Mouse (Mus musculus) forebrain, embryonic 16.5 days (tissue): ENCODE data around the gene Lrrc4. TPM values are rescaled to one million over a fixed set of nuclear protein-coding genes. Genes with fewer than 3 reads are reported as not detected.

Experiments used
- ATAC-seq: fragments of 200-750 bp; cut with Nextera tagmentation; 2 replicates; pipeline ENCODE4 v1.8.0; 2017; ENCODE audit warnings: mild to moderate bottlenecking, moderate library complexity
- H3K27ac ChIP-seq: fragments of 300-500 bp; sonication (generic); 2 replicates; pipeline ENCODE4 v1.5.1; 2014; ENCODE audit warnings: low read length, control low read depth
- H3K27me3 ChIP-seq: fragments of 300-500 bp; sonication (generic); replicated peaks from 2 replicates; pipeline ENCODE4 v1.6.1; 2014; ENCODE audit warnings: low read length; ENCODE audit not compliant: control insufficient read depth, insufficient read depth
- H3K36me3 ChIP-seq: fragments of 300-500 bp; sonication (generic); 2 replicates; pipeline ENCODE4 v1.6.1; 2014; ENCODE audit not compliant: control insufficient read depth, insufficient read depth
- H3K4me1 ChIP-seq: fragments of 300-500 bp; sonication (generic); replicated peaks from 2 replicates; pipeline ENCODE4 v1.6.1; 2014; ENCODE audit warnings: low read length; ENCODE audit not compliant: control insufficient read depth, insufficient read depth
- H3K4me2 ChIP-seq: fragments of 300-500 bp; sonication (generic); 2 replicates; pipeline ENCODE4 v1.6.1; 2014; ENCODE audit warnings: mild to moderate bottlenecking, low read length, control low read depth
- H3K4me3 ChIP-seq: fragments of 300-500 bp; sonication (generic); replicated peaks from 2 replicates; pipeline ENCODE4 v1.5.1; 2014; ENCODE audit warnings: mild to moderate bottlenecking, low read length, control low read depth
- H3K9ac ChIP-seq: fragments of 300-500 bp; sonication (generic); replicated peaks from 2 replicates; pipeline ENCODE4 v1.6.1; 2014; ENCODE audit warnings: low read depth, low read length, control low read depth
- H3K9me3 ChIP-seq: fragments of 300-500 bp; sonication (generic); 2 replicates; pipeline ENCODE4 v1.6.1; 2016; ENCODE audit warnings: low read length; ENCODE audit not compliant: control insufficient read depth
- WGBS: fragments of 180-500 bp; shearing (Covaris S2); extraction: QIAGEN DNeasy Blood & Tissue Kit; methylation state at CpG from one replicate; pipeline ENCODE4 v1.1.7; 2014; 5-methylcytosine and 5-hydroxymethylcytosine counted together
- polyA plus RNA-seq: library from polyadenylated mRNA; unstranded; fragments of >200 nt; fragmentation: Nextera tagmentation; extraction: Ambion mirVana; gene quantifications from 2 replicates; pipeline ENCODE4 v1.2.1, GENCODE M21; 2015

Lrrc4 gene
- polyA plus RNA-seq, 1 experiment from 2014 or later, result 8.4 TPM

DNA sequence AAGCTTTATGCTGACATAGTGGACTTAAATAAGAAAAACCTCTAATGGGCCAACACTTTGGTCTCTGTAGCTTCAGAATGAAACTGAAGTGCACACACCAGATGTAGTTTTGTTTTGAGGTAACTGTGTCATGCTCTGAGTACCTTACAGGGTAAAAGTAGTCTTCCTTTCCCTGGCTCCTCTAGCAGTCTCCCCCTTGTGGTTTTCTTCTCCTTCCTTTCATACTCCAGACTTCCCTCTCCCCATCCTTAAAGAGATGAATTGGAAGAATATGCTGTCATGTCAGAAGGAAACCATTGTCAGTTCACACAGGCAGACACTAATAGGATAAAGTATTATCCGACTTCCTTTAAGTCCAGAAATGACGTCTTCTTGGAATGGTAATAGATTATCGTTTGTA, 9.3 kb downstream of the Lrrc4 start:
- H3K36me3 ChIP-seq, result peaks cover 6% of the 10 kb centered on the region; the same call in 1 of the 2 replicates
- no peak overlapping the region for H3K9ac ChIP-seq
- no peak overlapping the region for H3K27ac ChIP-seq
- WGBS, result 80% methylated on average over 3 of the region's 3 CpGs
- no peak overlapping the region for H3K4me2 ChIP-seq
- peaks cover 40% of the 10 kb centered on the region for H3K4me1 ChIP-seq
- H3K9me3 ChIP-seq, result no peaks in the 10 kb centered on the region
- no peaks in the 10 kb centered on the region for H3K27me3 ChIP-seq
- no peak for ATAC-seq
- no peak overlapping the region for H3K4me3 ChIP-seq

GRCm38 (mm10) chr6:28819509-28820358, 11.8 kb downstream of the Lrrc4 start:
- Histone ChIP-seq H3K4me2 (no peak overlapping the region), H3K36me3 (peaks cover 6% of the 10 kb centered on the region; the same call in 1 of the 2 replicates), H3K9me3 (no peaks in the 10 kb centered on the region), H3K4me1 (peaks cover 20% of the 10 kb centered on the region), H3K9ac (no peak overlapping the region), H3K27me3 (no peaks in the 10 kb centered on the region), H3K27ac (no peak overlapping the region), H3K4me3 (no peak overlapping the region)
- peak; percentile 15; the same call in 1 of the 2 replicates for ATAC-seq
- 56% methylated on average over 13 of the region's 13 CpGs for WGBS

GRCm38 (mm10) chr6:28817039-28817438, 14.5 kb downstream of the Lrrc4 start:
- 49% methylated on average over 9 of the region's 9 CpGs for WGBS
- H3K27me3 ChIP-seq, result no peaks in the 10 kb centered on the region
- ATAC-seq, result peak; percentile 72

DNA sequence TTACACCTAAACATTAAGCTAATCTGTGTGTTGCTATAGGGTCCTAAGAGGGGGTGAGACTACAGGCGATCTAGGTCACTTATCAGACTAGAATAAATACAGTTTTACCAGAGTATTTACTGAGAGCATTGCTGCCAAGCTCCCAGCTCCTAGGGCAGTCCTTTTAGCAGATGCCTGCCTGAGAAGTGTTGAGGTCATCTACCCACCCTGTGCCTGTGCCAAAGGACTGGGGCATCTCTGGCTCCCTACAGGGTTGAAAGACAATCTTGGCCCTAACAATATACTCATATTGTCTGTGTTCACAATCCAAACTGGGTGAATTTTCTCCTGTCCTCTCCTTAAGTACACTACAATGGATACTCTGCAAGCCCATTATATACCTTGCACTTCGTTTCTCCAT, 16.7 kb downstream of the Lrrc4 start:
- Histone ChIP-seq H3K9me3 (no peaks in the 10 kb centered on the region), H3K27me3 (no peaks in the 10 kb centered on the region)
- 63% methylated on average over 2 of the region's 2 CpGs for WGBS

More at GRCm38 (mm10) chr6:28817039-28817438, 14.5 kb downstream of the Lrrc4 start:
- Histone ChIP-seq H3K9me3 (no peaks in the 10 kb centered on the region), H3K4me3 (no peak overlapping the region), H3K4me1 (peaks cover 15% of the 10 kb centered on the region), H3K27ac (no peak overlapping the region), H3K36me3 (0 out of 2 replicates have a peak, but pooled peaks cover 5% of the 10 kb centered on the region), H3K4me2 (no peak overlapping the region), H3K9ac (no peak overlapping the region)

GRCm38 (mm10) chr6:28813057-28813456, 18.5 kb downstream of the Lrrc4 start:
- H3K4me1 ChIP-seq, result peaks cover 6% of the 10 kb centered on the region
- WGBS, result 88% methylated on average over 9 of the region's 9 CpGs
- H3K9ac ChIP-seq, result no peak overlapping the region
- 0 out of 2 replicates have a peak, but pooled peaks have one; percentile 5 for ATAC-seq
- H3K4me2 ChIP-seq, result no peak overlapping the region
- no peaks in the 10 kb centered on the region for H3K9me3 ChIP-seq
- H3K4me3 ChIP-seq, result no peak overlapping the region
- H3K27me3 ChIP-seq, result no peaks in the 10 kb centered on the region
- no peak overlapping the region for H3K27ac ChIP-seq
- H3K36me3 ChIP-seq, result no peaks in the 10 kb centered on the region

More for the DNA sequence above, 16.7 kb downstream of the Lrrc4 start:
- ATAC-seq, result no peak
- Histone ChIP-seq H3K27ac (no peak overlapping the region), H3K4me1 (peaks cover 12% of the 10 kb centered on the region), H3K4me3 (no peak overlapping the region), H3K36me3 (0 out of 2 replicates have a peak, but pooled peaks cover 5% of the 10 kb centered on the region), H3K4me2 (no peak overlapping the region), H3K9ac (no peak overlapping the region)

- no peak overlapping the region for H3K4me2 ChIP-seq
- no peaks in the 10 kb centered on the region for H3K9me3 ChIP-seq
- no peaks in the 10 kb centered on the region for H3K36me3 ChIP-seq
- no peak for ATAC-seq
- WGBS, result 92% methylated on average over 5 of the region's 5 CpGs
- H3K9ac ChIP-seq, result no peak overlapping the region
- H3K4me1 ChIP-seq, result peaks cover 4% of the 10 kb centered on the region; the same call in 1 of the 2 replicates
- no peaks in the 10 kb centered on the region for H3K27me3 ChIP-seq
- H3K27ac ChIP-seq, result no peak overlapping the region
- no peak overlapping the region for H3K4me3 ChIP-seq
Measured at GRCm38 (mm10) chr6:28804751-28805150, 26.8 kb downstream of the Lrrc4 start.

- no peak overlapping the region for H3K4me3 ChIP-seq
- H3K27ac ChIP-seq, result no peak overlapping the region
- H3K4me2 ChIP-seq, result no peak overlapping the region
- ATAC-seq, result no peak
- H3K36me3 ChIP-seq, result no peaks in the 10 kb centered on the region
- H3K27me3 ChIP-seq, result no peaks in the 10 kb centered on the region
- no peaks in the 10 kb centered on the region for H3K9me3 ChIP-seq
- H3K9ac ChIP-seq, result no peak overlapping the region
- H3K4me1 ChIP-seq, result peaks cover 4% of the 10 kb centered on the region; the same call in 1 of the 2 replicates
- WGBS, result 90% methylated on average over 6 of the region's 6 CpGs
Measured at GRCm38 (mm10) chr6:28803678-28804279, 27.8 kb downstream of the Lrrc4 start.

GRCm38 (mm10) chr6:28800976-28801375, 30.6 kb downstream of the Lrrc4 start:
- H3K4me3 ChIP-seq, result no peak overlapping the region
- 77% methylated on average over 3 of the region's 3 CpGs for WGBS
- no peaks in the 10 kb centered on the region for H3K36me3 ChIP-seq
- peak; percentile 91 for ATAC-seq
- H3K27ac ChIP-seq, result no peak overlapping the region
- peaks cover 9% of the 10 kb centered on the region for H3K4me1 ChIP-seq
- no peaks in the 10 kb centered on the region for H3K27me3 ChIP-seq
- H3K9me3 ChIP-seq, result no peaks in the 10 kb centered on the region
- H3K9ac ChIP-seq, result no peak overlapping the region
- H3K4me2 ChIP-seq, result no peak overlapping the region

DNA sequence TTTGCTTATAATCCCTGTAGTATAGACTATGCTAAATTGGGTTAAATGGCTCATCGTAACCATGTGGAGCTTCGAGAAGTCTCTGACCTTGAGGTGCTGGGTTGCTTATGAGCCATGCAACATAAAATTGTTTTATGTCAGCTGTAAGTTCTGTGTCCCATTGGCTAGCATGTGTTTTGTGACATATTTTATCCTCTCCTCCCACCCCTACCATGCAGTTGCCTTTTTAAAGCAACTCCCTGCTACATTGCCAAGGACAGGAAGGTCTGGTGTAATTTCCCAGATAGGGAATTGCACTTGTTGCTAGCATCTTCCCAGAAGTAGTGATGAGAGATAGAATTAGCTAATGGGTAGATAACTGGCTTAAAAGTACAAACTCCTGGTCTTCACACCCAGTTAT, 31.7 kb downstream of the Lrrc4 start:
- ATAC-seq, result no peak
- WGBS, result 98% methylated on average over 2 of the region's 2 CpGs
- Histone ChIP-seq H3K36me3 (no peaks in the 10 kb centered on the region), H3K4me1 (peaks cover 19% of the 10 kb centered on the region), H3K9ac (no peak overlapping the region), H3K4me3 (no peak overlapping the region), H3K4me2 (no peak overlapping the region), H3K27ac (no peak overlapping the region), H3K27me3 (no peaks in the 10 kb centered on the region), H3K9me3 (no peaks in the 10 kb centered on the region)
